Mouse (Mus musculus) layer of hippocampus, adult 8-10 months (tissue): ENCODE measurements around the gene Abhd12b. TPM values are rescaled to one million over a fixed set of nuclear protein-coding genes. Genes with fewer than 3 reads are reported as not detected.

Experiments used
- DNase-seq, 2 experiments: peaks; one replicate each; pipeline ENCODE4 v3.0.0; 2022; ENCODE audit warnings: low spot score in 2 of 2
- total RNA-seq, 4 experiments: library from RNA; stranded (reverse); gene quantifications; 2 replicates each; pipeline ENCODE4 v1.2.4; 2022

The Abhd12b gene
- not detected for total RNA-seq

DNA sequence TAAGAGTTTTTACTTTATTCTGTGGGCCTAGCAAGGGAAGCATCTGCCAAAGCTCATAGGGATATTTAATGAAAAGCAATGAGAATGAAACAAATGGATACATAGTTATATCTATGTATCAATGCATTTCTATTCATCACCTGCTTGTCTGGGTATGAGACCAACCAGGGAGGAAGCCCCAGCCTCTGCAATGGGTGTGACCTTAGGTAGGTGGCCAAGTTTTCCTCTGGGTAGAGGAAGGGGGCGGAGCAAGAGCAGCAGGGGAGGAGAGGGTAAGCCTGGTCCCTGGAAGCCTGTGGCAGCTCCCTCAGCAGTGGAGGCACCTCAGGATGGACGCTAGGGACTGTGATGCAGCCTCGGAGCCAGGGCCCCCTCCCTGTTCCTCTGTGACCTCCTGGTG, at the start of gene Abhd12b:
Gene Abhd12b, plus strand, starts transcription at position 301 of the 400 bp plus-strand sequence.
- no peak for DNase-seq

DNA sequence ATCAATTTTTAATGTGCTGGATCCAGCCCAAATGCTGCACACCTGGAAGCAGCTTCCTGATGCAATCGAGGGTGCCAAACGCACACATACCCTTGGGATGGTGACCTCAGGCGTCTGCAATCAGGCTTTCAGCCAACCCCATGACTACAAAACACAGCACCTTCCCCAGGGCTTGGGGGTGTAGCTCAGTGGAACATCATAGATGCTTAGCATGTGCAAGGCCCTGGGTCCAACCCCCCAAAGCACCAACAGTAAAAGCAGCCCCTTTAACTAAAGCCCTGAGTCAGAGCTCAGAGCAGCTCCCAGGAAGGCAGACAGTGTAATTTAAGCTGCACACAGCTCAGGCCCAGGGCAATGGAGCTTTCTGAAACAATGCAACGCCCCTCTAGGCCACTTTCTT, 49.7 kb upstream of the Abhd12b start:
- DNase-seq: no peak

DNA sequence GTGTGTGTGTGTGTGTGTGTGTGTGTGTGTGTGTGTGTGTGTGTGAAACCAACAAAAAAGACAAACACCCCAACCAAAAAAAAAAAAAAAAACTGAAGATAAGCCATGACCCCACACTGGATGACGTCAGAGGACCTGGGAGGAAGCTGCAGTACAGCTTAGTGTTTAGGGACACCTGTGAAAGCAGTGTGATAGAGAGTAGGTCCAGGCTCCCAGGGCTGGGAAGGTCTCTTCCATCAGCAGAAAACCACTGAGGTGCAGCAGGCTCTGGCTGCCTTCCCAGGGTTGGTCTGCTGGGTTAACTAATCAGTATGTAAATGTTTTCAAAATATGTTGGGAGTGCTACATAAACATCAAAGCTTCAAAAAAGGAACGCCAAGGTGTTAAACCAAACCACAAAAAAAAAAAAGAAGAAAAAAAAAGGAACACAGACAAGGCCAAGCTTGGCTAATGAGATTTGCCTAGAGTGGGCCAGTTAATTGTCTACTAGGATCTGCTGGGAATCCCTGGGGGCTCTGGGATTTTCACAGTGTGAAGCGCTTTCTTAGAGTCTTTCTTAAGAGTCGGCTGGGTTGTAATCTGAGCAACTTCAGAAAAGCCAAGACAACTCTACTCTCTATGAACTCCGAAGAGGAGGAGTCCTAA, 49.0 kb upstream of the Abhd12b start:
- no peak for DNase-seq

DNA sequence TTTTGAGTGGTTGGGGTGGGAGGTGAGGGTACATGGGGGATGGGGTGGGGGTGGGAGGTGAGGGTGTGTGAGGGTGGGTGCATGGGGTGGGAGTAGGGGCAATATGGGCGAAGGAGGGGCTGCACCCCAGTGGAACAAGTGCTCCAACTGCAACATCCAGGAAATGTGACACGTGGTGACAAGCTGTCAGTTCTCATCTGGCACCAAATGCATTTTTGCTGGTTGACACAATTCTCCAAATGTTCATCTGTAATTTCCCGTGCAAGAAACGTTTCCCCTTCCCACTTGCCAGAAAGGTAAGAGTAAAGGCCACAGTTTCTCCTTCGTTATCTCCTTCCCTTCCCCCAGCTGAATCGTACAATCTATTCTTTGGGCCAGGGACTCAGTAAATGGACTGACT, 48.1 kb upstream of the Abhd12b start:
- peak in 1 of 2 experiments; percentile 29 for DNase-seq

DNA sequence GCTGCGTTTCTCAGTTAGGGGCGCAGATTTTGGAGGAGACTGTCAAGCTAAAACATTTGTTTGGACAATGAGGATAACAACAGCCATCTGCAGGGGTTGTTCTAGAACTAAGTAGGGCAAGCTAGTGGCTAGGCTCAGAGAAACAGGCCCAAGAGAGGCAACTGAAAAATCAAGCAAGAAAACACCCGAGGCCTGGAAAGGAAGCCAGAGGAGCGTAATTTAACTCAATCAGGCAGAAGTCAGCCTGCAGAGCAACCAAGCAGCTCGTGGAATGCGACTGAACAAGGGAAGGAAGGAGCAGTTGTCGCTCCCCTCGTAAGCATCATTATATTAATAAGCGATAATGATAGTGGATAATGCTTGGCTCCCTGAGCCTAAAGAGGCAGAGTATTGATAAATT, 47.4 kb upstream of the Abhd12b start:
- DNase-seq: no peak

DNA sequence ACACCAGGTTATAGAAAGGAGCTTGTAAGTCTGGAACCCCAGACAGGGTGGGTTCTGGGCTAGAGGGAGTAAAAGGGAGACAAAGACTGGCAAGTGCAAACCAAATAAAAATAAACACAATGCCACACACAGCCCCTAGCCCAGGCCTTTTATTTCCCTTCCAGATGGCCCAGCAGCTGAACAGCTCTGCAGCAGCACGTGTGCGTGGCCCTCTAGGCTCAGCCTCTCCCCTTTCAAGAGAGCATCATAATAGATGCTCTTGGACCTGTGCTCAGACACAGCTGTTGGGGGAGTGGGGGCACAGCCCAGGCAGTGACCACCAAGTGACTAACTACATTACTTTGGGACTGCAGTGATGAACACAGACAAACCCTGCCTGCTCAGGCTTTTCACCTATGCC, 45.8 kb upstream of the Abhd12b start:
- DNase-seq: no peak

DNA sequence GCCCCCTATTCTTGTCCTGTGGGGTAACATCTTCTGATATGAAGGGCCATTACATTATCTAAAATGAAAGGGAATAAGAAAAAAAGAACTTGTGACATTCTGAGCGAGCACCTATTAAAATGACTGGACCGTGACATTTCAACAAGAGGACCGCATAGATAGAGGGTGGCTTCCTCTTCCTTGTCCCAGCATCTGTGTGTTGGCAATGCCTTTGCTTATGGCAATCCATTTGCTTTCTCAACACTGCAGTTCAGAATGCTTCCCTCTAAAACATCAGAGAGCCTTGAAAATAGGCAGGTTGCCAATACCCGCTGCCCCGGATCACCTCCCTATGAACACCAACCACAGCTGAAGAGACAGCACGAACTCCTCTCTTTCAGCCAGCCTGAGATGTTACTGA, 44.0 kb upstream of the Abhd12b start:
- no peak for DNase-seq

DNA sequence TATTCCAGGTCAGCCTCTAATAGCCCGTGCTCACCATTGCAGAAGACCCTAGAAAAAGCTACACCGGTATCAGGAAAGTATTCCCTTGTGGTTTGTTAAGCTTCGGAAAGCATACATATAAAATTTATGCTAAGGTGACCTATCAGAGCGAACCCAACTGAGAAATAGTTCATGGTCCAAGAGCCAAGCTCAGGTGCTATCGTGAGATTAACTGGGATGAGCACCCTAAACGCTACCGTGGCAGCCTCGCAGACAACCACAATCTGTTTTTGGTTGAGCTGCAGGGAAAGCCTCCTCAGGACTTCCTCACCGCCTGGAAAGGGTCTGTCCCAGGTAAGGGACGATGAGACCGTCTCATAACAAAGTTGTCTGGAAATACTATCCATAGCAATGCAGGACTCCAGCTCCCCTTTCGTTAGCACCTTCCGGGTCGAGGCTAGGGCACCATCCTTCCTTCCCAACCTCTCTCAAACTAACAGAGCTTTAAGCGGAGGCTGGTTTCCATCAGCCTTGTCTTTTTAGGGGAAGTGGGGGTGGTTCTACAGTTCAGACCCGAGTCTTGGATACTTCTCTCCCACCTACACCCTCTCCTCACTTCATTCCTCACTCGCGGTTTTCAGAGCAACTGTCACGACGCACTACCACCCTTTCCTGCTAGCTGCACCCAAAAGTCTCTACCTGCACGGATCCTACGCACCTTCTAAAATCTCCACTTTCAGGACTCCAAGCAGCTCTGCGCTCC, 43.4 kb upstream of the Abhd12b start:
- no peak for DNase-seq

DNA sequence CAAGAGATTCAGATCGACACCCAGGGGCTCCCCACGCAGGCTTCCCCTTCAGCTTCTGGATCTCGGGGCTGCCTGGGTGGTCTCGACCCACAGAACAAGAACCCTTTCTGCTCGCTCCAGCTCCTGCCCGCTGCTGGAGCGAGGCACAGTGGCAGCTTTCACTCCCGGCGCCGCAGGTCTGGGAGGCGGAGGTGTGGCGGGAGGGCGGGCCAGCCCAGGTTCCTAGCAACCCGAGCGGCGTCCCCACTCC, 42.9 kb upstream of the Abhd12b start:
- no peak for DNase-seq

DNA sequence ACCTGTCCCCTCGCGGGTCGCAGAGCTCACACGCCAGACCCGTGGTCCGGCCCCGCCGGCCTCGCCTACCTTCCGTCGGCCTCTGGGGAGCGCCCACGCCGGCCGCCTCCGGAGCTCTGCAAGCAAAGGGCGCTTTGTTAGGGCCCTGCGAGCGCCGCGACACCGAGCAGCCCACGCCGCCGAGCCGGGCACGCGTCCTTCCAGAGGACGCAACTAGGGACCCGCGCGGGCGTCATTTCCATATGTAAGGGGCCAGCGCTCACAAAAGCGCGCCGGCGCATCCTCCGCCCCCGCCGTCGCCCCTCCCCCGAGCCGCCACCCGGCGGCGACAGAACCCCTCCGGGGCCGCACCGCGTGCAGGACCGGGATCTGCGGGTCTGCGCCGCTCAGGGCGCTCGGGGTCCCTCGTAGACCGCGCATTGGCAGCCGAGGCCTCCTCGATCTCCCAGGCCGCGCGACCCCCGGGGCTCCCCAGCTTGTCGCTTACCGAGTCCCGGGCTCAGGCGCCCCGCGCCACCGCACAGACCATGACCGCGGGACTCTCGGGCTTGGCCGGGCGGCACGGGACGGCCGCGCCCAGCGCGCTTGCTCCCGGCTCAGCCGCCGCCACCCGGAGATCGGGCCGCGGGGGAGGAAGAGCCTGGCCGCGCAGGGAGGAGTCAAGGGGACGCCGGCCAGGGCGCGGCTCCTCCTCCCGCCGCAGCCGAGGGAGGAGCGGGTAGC, 42.4 kb upstream of the Abhd12b start:
- DNase-seq: peak in 1 of 2 experiments; percentile 52

DNA sequence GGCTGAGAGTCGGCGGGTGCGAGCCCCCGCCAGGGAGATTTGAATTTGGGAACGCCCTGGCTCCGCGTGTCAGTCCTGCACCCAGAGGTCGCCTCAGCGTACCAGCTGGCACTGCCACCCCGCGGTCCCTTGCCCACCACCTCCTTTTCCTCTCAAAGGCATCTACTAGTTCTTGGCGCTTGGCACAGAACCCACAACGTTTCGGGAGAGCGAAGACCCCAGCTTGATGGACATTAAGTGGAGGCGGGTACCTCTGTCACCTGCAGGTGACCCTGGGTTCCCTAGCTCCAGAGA, 41.9 kb upstream of the Abhd12b start:
- peak in 1 of 2 experiments; percentile 25 for DNase-seq

DNA sequence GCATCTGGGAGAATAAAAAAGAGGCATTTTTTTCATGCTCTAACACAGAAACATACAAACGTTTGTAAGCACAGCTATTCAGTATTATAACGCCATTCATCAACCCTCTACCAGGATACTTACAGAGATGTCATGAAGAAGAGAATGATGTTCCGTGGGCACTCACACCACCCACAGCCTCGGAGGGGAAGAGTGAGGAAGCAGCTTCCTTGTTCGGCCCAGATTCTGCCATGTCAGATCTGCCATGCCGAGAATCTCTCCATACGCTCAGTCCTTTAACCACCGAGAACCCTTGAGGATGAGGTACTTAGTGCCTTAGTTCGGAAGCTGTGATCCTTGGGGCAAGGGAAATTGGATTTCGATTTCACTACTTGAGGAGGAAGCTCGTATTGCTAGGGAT, 40.6 kb upstream of the Abhd12b start, which contains the start of gene Nin:
Gene Nin, minus strand, starts transcription at position 367 of the 400 bp plus-strand sequence.
- no peak for DNase-seq

DNA sequence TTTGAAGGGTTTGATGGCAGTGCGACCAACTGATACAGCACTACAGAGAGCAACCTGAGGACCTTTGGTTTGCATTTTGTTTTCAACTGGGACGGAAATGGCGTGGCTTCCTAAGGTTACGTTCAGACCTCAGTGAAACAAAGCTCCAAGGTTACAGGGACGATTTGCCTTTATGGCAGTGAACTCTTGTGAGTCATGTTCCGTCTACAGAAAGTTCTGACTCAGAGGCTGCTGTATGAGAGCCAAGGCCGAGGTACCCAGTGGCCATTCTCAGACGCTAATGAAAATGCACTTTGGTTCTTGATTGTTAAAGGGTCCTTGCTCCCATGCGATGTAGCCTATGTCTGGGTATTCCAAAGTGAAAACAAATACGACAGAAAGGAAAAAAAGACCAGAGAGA, 36.8 kb upstream of the Abhd12b start:
- no peak for DNase-seq

DNA sequence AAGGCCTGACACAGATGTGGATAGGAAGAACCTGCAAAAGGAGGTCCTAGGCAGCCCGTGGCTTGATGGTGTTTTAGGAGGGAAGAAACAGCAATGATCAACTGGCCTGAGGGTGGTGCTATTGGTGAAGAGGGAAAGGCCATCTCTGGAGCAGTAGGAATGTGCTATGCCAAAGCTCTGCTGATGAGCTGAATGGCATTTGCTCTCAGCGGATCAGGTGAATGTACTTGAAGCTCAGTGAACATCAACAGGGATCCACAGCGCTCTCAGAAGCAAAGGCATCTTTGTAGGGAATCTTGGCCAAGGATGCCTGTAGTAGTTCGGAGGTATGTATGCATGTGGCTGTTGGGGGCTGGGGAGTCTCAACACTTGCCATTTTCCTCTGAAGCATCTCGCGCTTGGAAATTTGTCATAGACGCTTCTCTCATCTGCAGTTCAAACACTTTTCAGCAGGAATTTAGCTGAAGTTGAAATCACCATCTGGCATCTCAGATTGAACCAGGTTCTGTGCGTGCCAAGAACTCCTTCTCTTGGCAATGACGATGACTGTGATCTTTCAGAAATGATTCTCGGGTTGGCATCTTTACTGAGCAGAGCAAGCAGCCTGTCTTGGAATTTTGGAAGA, 35.1 kb upstream of the Abhd12b start:
- peak; percentile 74 to 76 for DNase-seq

DNA sequence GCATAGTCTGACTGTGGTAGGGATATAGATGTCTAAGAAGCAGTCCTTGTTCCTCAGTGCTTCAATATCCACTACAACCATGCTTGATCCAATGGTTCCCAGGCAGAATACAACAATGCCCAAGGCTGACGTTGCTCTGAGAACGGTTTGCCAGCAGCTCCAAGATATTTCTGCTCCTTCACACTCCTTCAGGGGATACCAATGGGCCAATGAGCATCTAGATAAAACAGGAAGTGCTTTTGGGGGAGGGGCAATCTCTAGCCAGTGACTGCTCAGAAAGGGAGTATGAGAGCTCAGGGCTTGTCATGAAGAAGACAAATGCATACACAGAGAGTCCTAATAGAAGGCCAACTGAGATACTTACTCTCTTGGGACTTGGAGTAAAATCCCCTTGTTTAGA, 34.4 kb upstream of the Abhd12b start:
- no peak for DNase-seq

DNA sequence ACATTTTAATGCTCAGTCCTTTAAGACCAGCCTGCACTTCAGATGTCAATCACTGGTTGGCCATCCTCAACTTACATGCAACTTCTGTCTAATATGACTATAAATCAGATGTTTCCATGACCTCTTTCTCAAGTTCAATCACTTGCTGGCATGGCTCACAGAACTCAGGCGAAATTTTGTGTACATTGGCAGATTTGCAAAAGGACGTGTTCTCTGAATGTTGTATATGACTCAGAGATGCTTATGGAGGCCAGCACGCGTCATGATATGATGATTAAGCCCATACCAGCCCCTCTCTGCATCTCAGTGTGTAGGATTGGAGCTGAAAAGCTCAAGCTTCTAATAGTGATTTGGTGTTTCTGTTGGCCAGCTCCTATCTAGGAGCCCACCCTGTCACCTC, 27.3 kb upstream of the Abhd12b start:
- DNase-seq: no peak

DNA sequence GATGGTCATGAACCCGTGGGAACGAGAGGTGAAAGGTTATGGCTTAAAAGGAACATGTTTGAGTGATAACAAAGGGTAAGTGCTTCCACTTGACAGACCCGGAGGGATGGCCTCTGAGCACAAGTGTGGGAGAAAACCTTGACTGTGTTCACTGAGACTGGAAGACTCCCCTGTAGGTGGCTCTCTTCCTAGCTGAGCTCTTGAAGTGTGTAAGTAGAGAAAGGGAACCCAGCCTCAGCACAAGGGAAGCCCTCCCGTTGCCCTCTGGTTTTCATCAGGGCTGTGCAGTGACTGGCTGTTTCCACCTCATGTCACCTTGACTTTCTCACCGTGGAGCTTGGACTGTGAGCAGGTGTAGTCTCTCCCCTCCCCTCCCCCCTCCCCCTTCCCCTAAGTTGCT, 24.8 kb upstream of the Abhd12b start:
- DNase-seq: no peak

DNA sequence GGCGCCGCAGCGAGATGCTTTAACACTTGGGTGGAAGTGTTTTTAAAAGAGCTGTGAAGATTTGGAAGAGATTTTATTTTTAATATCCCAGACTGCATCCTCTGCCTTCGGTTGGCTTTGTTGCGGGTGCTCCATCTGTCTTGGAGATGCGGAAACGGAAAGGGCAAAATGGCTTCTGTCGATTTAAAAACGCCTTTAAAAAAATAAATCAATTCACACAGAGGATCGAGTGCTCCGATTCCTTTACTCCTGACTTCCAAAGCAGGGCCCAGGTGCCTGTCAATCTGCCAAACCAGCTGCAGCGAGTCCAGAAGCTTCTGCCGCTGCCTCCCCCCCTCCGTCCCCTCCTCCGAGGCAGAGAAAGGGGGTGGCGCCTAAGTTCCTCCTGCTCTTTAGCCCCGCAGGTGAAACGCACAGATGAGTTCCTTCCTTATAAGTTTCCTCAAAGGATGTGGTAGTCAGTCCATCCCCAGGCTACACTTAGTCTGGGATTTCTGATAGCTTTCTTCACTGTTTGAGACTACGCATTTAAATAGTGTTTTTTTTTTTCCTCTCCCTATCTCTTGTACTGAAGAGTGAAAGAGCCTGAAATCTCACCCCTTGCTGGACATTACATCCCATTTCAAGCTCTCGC, 22.8 kb upstream of the Abhd12b start:
- no peak for DNase-seq

DNA sequence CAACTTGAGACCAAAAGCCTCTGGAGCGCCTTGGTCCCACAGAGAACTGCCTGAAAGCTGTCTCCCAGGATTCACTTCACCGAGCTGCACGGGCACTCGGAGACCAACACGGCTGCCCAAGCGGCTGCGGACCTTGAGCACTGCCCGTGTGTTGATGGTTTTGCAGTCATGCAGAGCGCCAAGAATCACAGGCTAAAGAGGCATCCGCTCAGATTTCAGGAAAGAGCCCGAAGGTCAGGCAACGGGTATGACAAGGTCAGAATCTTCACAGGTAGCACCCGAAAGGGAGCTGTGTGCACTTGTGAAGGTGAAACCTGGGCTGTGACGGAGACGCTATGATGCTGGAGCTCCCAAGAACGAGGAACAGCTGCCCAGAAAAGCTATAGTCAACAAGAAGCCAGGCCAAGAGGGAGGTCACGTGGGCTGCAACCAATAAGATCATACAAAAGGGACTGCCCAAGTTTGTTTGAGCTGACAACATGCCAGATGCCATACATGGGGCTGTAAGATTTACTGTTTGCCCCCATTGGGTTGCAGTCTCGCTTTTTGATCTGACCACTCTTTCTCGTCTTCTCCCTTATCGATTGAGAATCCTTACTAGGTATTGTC, 19.2 kb upstream of the Abhd12b start:
- no peak for DNase-seq

DNA sequence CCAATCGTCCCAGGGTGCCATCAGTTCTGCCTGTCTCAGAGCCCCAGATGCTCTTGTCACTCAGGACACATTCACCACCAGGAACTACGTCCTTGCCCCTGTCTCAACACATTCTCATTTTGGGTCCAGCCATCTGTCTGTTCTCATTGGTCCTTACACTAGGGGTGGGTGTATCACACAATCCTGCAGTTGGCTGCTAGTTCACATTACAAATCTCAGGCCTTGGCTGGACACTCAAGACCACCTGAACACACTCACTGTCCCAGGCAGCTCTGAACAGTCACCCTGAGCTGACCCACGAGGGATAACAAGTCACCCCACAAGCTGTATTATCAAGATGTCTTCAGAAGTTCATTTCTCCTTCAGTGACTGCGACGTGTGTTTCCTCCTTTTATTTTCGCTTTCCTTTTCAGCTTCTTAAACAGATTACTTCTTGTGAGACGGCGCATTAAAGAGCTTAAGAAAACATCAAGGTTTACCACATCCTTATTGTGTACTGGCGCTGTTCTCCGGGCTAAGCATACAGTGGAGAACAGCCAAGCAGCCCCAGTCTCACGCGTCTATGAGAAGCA, 17.7 kb upstream of the Abhd12b start:
- no peak for DNase-seq

DNA sequence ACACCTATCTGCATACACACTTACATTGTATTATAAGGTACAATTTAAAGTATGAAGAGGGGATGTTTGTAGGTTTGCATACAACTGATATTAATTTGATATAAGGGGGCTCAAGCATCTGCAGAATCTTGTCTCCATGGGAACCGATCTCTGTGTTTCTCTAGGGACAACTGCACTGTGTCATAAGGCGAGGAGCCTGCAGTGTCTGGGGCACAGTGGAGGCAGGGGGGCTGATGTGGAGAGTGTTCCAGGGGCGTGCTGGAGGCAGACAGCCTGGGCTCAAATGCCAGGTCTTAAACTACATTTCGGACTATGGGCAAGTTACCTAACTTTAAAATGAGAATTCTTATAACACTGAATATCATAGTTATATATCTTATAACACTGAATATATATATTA, 16.8 kb upstream of the Abhd12b start:
- DNase-seq: no peak
